Mouse (Mus musculus) small intestine, adult 2 months (tissue): Measurements from ENCODE around the gene Rassf6.

Source experiments
- CTCF ChIP-seq: fragments of 200-500 bp; IDR thresholded peaks from 2 replicates; pipeline ENCODE4 v1.5.1; 2012; ENCODE audit warnings: low read depth, mild to moderate bottlenecking, control low read depth, inconsistent platforms, low read length, moderate library complexity, mixed read lengths; ENCODE audit not compliant: insufficient replicate concordance, insufficient read length; ENCODE audit errors: extremely low read depth
- POLR2A ChIP-seq: fragments of 200-500 bp; IDR thresholded peaks from 2 replicates; pipeline ENCODE4 v1.6.1; 2012; ENCODE audit warnings: low read depth, mild to moderate bottlenecking, control low read depth, inconsistent platforms, low read length, moderate library complexity

- TF ChIP-seq POLR2A = no peak
- no peak for TF ChIP-seq CTCF
Observed at GRCm38 (mm10) chr5:90661852-90662251, 21.4 kb upstream of the Rassf6 start.
